Mouse (Mus musculus): Measurements from ENCODE around the gene Ttll5.

Ttll5 gene

GRCm38 (mm10) chr12:85834543-85834942, 10.1 kb downstream of the Ttll5 start:
- in situ Hi-C loops (cut with MboI; ENCODE audit: unreplicated experiment in 2 of 2): loop anchor here in 1 of 2 experiments (25.0 kb wide), 1 partner anchor 1103 kb away; the partner anchor contains the start of gene Cipc

GRCm38 (mm10) chr12:85837765-85838164, 13.3 kb downstream of the Ttll5 start:
- in situ Hi-C loops (cut with MboI; ENCODE audit: unreplicated experiment in 2 of 2): loop anchor here in 1 of 2 experiments (25.0 kb wide), 1 partner anchor 1100 kb away; the partner anchor contains the start of gene Cipc

GRCm38 (mm10) chr12:85839371-85840000, 15.0 kb downstream of the Ttll5 start:
- in situ Hi-C loops (cut with MboI; ENCODE audit: unreplicated experiment in 2 of 2): loop anchor here in 1 of 2 experiments (25.0 kb wide), 1 partner anchor 1098 kb away; the partner anchor contains the start of gene Cipc

- in situ Hi-C loops (cut with MboI; ENCODE audit: unreplicated experiment in 2 of 2): loop anchor here in 1 of 2 experiments (5.0 to 25.0 kb wide), 3 partner anchors 554 to 1089 kb away; partner anchors contain the start of gene Cipc
These were observed 23.9 kb downstream of the Ttll5 start for GRCm38 (mm10) chr12:85848164-85848958.

GRCm38 (mm10) chr12:85850661-85851060, 26.2 kb downstream of the Ttll5 start:
- in situ Hi-C loops (cut with MboI; ENCODE audit: unreplicated experiment in 2 of 2): loop anchor here in 1 of 2 experiments (5.0 kb wide), 1 partner anchor 767 kb away; no protein-coding TSS in a partner anchor

GRCm38 (mm10) chr12:85853836-85854235, 29.4 kb downstream of the Ttll5 start:
- in situ Hi-C loops (cut with MboI; ENCODE audit: unreplicated experiment in 2 of 2): loop anchor here in 1 of 2 experiments (5.0 kb wide), 1 partner anchor 763 kb away; no protein-coding TSS in a partner anchor

GRCm38 (mm10) chr12:85854271-85854670, 29.8 kb downstream of the Ttll5 start:
- in situ Hi-C loops (cut with MboI; ENCODE audit: unreplicated experiment in 2 of 2): loop anchor here in 1 of 2 experiments (5.0 kb wide), 1 partner anchor 763 kb away; no protein-coding TSS in a partner anchor

GRCm38 (mm10) chr12:85857300-85857699, 32.8 kb downstream of the Ttll5 start:
- in situ Hi-C loops (cut with MboI; ENCODE audit: unreplicated experiment in 2 of 2): no loop called here

GRCm38 (mm10) chr12:85859111-85859510, 34.7 kb downstream of the Ttll5 start:
- in situ Hi-C loops (cut with MboI; ENCODE audit: unreplicated experiment in 2 of 2): no loop called here

GRCm38 (mm10) chr12:85859511-85860189, 35.2 kb downstream of the Ttll5 start:
- in situ Hi-C loops (cut with MboI; ENCODE audit: unreplicated experiment in 2 of 2): loop anchor here (5.0 kb wide), 3 partner anchors 218 to 543 kb away; partner anchors contain the start of gene Tgfb3 (in 1 of the 2)

- in situ Hi-C loops (cut with MboI; ENCODE audit: unreplicated experiment in 2 of 2): loop anchor here (5.0 kb wide), 3 partner anchors 215 to 540 kb away; partner anchors contain the start of gene Tgfb3 (in 1 of the 2)
These were observed 38.1 kb downstream of the Ttll5 start for GRCm38 (mm10) chr12:85862514-85862913.

- in situ Hi-C loops (cut with MboI; ENCODE audit: unreplicated experiment in 2 of 2): loop anchor here in 1 of 2 experiments (5.0 kb wide), 1 partner anchor 212 kb away; the partner anchor contains the start of gene Tgfb3
These were observed 41.1 kb downstream of the Ttll5 start for GRCm38 (mm10) chr12:85865526-85865925.

- in situ Hi-C loops (cut with MboI; ENCODE audit: unreplicated experiment in 2 of 2): loop anchor here in 1 of 2 experiments (5.0 kb wide), 1 partner anchor 211 kb away; the partner anchor contains the start of gene Tgfb3
These were observed 42.2 kb downstream of the Ttll5 start for GRCm38 (mm10) chr12:85866624-85867023.

- in situ Hi-C loops (cut with MboI; ENCODE audit: unreplicated experiment in 2 of 2): loop anchor here in 1 of 2 experiments (5.0 kb wide), 1 partner anchor 210 kb away; the partner anchor contains the start of gene Tgfb3
These were observed 42.7 kb downstream of the Ttll5 start for GRCm38 (mm10) chr12:85867125-85867524.

- in situ Hi-C loops (cut with MboI; ENCODE audit: unreplicated experiment in 2 of 2): loop anchor here in 1 of 2 experiments (5.0 kb wide), 1 partner anchor 208 kb away; the partner anchor contains the start of gene Tgfb3
These were observed 45.0 kb downstream of the Ttll5 start for GRCm38 (mm10) chr12:85869423-85869822.

GRCm38 (mm10) chr12:85879631-85880314, 55.3 kb downstream of the Ttll5 start:
- in situ Hi-C loops (cut with MboI; ENCODE audit: unreplicated experiment in 2 of 2): loop anchor here in 1 of 2 experiments (10.0 kb wide), 1 partner anchor 45 kb away; no protein-coding TSS in a partner anchor

- in situ Hi-C loops (cut with MboI; ENCODE audit: unreplicated experiment in 2 of 2): no loop called here
These were observed 60.6 kb downstream of the Ttll5 start for GRCm38 (mm10) chr12:85885024-85885423.

GRCm38 (mm10) chr12:85890054-85890453, 65.6 kb downstream of the Ttll5 start:
- in situ Hi-C loops (cut with MboI; ENCODE audit: unreplicated experiment in 2 of 2): no loop called here

- in situ Hi-C loops (cut with MboI; ENCODE audit: unreplicated experiment in 2 of 2): no loop called here
These were observed 79.5 kb downstream of the Ttll5 start for GRCm38 (mm10) chr12:85903986-85904385.

Measured in v-Abl transformed pro-B cells (cell line).